Mouse (Mus musculus): ENCODE measurements around the gene Rnase11. TPM values are rescaled to one million over a fixed set of nuclear protein-coding genes. Genes with fewer than 3 reads are reported as not detected.
A peak's percentile ranks its signal among the peaks of the same experiment; 100 is the strongest.

Gene Rnase11
- total and polyA plus RNA-seq, 2 experiments from 2014 or later, result not detected

DNA sequence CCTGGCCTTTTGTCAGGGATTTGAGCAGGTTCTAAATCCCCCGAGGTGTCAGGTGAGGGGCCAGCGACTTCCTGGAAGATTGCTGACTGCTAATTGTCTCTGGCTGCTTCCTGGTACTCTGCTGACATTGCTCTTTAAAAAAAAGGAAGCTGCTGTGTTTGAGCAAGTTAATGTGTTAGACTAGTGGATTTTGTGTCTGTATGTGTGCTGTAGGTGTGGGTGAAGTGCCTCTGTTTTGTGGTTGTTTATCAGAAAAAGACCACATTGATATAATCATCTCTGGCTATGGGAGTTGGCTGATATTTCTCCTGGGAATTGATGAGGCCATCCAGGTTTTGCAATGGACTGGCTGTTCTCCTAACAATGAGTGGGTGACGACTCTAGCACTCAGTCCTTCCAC is 43.5 kb upstream of the Rnase11 start:
- H3K4me3 ChIP-seq (ENCODE audit: low read depth, low read length), result no peak overlapping the region
- 30% methylated on average over 3 of the region's 3 CpGs for whole genome bisulfite sequencing
- no peaks in the 10 kb centered on the region for H3K36me3 ChIP-seq (ENCODE audit: insufficient read depth, low read length)
- DNase-seq (ENCODE audit: low spot score) (peak; percentile 6), ATAC-seq (ENCODE audit: low FRiP score) (no peak)
- H3K4me1 ChIP-seq (ENCODE audit: insufficient read depth, low read length), result no peaks in the 10 kb centered on the region
- H3K27ac ChIP-seq (ENCODE audit: low read depth, low read length), result no peak overlapping the region
- H3K27me3 ChIP-seq (ENCODE audit: insufficient read depth, low read length), result no peaks in the 10 kb centered on the region
- no peaks in the 10 kb centered on the region for H3K9me3 ChIP-seq (ENCODE audit: low read length)
- H3K4me2 ChIP-seq (ENCODE audit: low read depth, low read length, poor library complexity, severe bottlenecking), result no peak overlapping the region
- H3K9ac ChIP-seq (replicated peaks; ENCODE audit: low read length, poor library complexity, severe bottlenecking), result no peak overlapping the region
- no peak for TF ChIP-seq CTCF (IDR thresholded peaks at IDR 0.05)

DNA sequence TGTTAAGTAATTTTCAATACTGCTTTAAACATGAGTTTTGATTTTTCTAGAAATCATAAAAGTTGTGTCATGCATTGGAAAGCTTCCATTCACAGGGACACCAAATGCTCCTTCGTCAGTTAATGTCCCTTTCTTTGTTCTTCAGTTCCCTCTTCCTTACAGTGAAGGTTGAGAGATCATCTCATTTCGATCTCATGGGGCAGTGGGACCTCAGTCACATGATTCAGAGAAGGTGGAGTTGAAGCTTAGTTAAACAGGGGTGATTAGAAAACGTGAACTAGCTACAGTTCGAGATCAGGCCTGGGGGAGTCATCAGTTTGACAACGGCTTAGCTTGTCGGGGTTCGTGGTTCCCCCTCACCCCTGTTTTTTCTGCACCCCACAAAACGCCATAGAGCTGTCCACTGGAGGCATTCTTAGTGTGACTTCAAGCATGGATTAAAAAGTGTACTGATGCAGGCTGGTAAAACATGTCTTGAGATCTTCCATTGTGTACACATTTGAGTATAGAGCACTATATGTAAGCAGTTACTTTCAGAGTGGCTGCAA is 42.2 kb upstream of the Rnase11 start:
- H3K4me3 ChIP-seq (ENCODE audit: low read depth, low read length), result peak overlapping the region; percentile 74
- 57% methylated on average over 8 of the region's 8 CpGs for WGBS
- no peak for ATAC-seq (ENCODE audit: low FRiP score)
- no peak overlapping the region for H3K27ac ChIP-seq (ENCODE audit: low read depth, low read length)
- TF ChIP-seq CTCF (IDR thresholded peaks at IDR 0.05), result no peak
- no peaks in the 10 kb centered on the region for H3K9me3 ChIP-seq (ENCODE audit: low read length)
- H3K9ac ChIP-seq (replicated peaks; ENCODE audit: low read length, poor library complexity, severe bottlenecking), result no peak overlapping the region
- H3K4me1 ChIP-seq (ENCODE audit: insufficient read depth, low read length), result no peaks in the 10 kb centered on the region
- peak overlapping the region; percentile 64 for H3K4me2 ChIP-seq (ENCODE audit: low read depth, low read length, poor library complexity, severe bottlenecking)
- H3K27me3 ChIP-seq (ENCODE audit: insufficient read depth, low read length), result no peaks in the 10 kb centered on the region
- no peak for DNase-seq (ENCODE audit: low spot score)
- H3K36me3 ChIP-seq (ENCODE audit: insufficient read depth, low read length), result no peaks in the 10 kb centered on the region

DNA sequence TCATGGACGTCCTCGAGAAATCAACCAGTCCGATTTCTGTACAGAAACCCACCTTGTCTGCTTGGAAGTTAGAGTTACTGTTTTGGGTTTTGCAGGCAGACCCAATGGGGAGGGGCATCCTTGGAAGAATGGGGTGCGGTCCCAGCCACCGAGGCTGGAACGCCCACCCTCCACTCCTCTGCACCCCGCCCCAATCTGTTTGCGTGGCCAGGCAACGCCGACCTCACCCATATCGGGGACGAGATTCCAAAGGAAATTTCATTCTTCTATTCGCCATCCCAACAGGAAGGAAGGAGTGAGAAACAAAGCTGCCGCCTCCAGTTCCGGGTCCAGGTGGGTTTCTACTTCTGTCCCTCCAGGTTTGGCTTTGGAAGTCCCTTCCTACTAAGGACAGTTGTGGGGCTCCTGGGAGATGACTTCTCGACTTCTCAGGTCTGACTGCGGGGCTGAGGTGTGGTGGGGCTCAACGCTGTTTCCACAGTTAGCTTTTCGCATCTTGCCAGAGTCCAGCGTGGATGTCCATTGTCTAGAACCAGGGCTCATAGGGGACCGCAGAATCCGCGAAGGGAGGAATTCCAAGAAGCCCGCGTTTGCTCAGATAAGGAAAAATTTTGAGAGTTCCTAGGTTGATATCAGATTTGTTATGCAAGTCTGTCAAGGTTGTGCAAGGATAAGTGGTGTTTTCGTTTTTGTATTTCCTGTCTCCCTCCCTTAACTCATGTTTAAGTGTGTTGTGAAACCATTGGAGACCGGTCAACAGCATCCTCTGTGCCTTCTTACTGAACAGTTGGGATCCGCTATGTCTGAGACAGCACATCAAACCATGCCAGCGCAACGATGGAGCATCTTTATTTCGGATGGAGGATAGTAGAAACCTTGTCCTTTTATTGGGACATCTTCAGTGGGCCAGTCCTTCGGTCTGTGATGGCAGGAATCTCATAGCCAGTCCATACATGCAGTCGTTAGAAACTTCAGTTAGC is 41.2 kb upstream of the Rnase11 start, which contains the start of the genes Rnase4 and Ang:
Gene Rnase4 (plus strand): TSS at position 157 of the 980 bp plus-strand sequence.
Gene Ang (plus strand): TSS at position 230 of the 980 bp plus-strand sequence.
- peak within 1 kb of the TSS; percentile 62 for H3K9ac ChIP-seq (replicated peaks; ENCODE audit: low read length, poor library complexity, severe bottlenecking)
- TF ChIP-seq CTCF (IDR thresholded peaks at IDR 0.05), result no peak
- 7% methylated on average over 33 of the region's 33 CpGs for WGBS
- no peaks in the 10 kb centered on the region for H3K4me1 ChIP-seq (ENCODE audit: insufficient read depth, low read length)
- no peaks in the 10 kb centered on the region for H3K36me3 ChIP-seq (ENCODE audit: insufficient read depth, low read length)
- ATAC-seq (ENCODE audit: low FRiP score), result peak; percentile 47
- H3K27me3 ChIP-seq (ENCODE audit: insufficient read depth, low read length), result no peaks in the 10 kb centered on the region
- peak within 1 kb of the TSS; percentile 74 for H3K4me3 ChIP-seq (ENCODE audit: low read depth, low read length)
- peak; percentile 55 for DNase-seq (ENCODE audit: low spot score)
- H3K4me2 ChIP-seq (ENCODE audit: low read depth, low read length, poor library complexity, severe bottlenecking), result peak within 1 kb of the TSS; percentile 64
- H3K9me3 ChIP-seq (ENCODE audit: low read length), result no peaks in the 10 kb centered on the region
- peak within 1 kb of the TSS; percentile 82 for H3K27ac ChIP-seq (ENCODE audit: low read depth, low read length)

- Histone ChIP-seq H3K36me3 (ENCODE audit: insufficient read depth, low read length) (no peaks in the 10 kb centered on the region), H3K4me1 (ENCODE audit: insufficient read depth, low read length) (no peaks in the 10 kb centered on the region), H3K4me2 (ENCODE audit: low read depth, low read length, poor library complexity, severe bottlenecking) (peak overlapping the region; percentile 64), H3K27ac (ENCODE audit: low read depth, low read length) (peak overlapping the region; percentile 82), H3K4me3 (ENCODE audit: low read depth, low read length) (peak overlapping the region; percentile 74), H3K9ac (replicated peaks; ENCODE audit: low read length, poor library complexity, severe bottlenecking) (peak overlapping the region; percentile 62), H3K27me3 (ENCODE audit: insufficient read depth, low read length) (no peaks in the 10 kb centered on the region), H3K9me3 (ENCODE audit: low read length) (no peaks in the 10 kb centered on the region)
- DNase-seq (ENCODE audit: low spot score) (peak; percentile 90), ATAC-seq (ENCODE audit: low FRiP score) (peak; percentile 57)
- no peak for TF ChIP-seq CTCF (IDR thresholded peaks at IDR 0.05)
- under 1% methylated on average over 27 of the region's 27 CpGs for WGBS
Observed at GRCm38 (mm10) chr14:51090077-51090781, 40.3 kb upstream of the Rnase11 start.

DNA sequence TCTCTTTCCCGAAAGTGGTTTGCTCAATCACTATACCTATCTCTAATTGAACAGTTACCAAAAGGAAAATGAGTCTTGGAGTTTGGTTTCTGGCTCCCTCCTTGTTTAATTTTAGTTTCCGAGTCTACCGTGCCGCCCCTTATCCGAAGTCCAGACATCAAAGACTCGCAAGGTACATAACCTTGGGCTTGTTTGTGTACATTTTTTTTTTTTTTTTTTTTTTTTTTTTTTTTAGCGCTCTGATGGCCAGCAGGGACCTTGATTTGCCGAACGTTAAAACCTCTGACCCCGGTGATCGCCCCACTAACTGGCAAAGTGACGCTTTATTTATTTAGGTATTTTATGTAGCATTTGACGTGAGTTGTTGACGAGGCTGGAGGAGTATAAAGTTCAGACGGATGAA is 39.7 kb upstream of the Rnase11 start:
- TF ChIP-seq CTCF (IDR thresholded peaks at IDR 0.05), result no peak

More for the DNA sequence above, 39.7 kb upstream of the Rnase11 start:
- DNase-seq (ENCODE audit: low spot score), result no peak
- no peak for ATAC-seq (ENCODE audit: low FRiP score)
- H3K9me3 ChIP-seq (ENCODE audit: low read length), result no peaks in the 10 kb centered on the region
- no peaks in the 10 kb centered on the region for H3K36me3 ChIP-seq (ENCODE audit: insufficient read depth, low read length)
- H3K4me1 ChIP-seq (ENCODE audit: insufficient read depth, low read length), result no peaks in the 10 kb centered on the region
- H3K4me2 ChIP-seq (ENCODE audit: low read depth, low read length, poor library complexity, severe bottlenecking), result peak overlapping the region; percentile 64
- H3K9ac ChIP-seq (replicated peaks; ENCODE audit: low read length, poor library complexity, severe bottlenecking), result peak overlapping the region; percentile 54
- peak overlapping the region; percentile 84 for H3K27ac ChIP-seq (ENCODE audit: low read depth, low read length)
- peak overlapping the region; percentile 74 for H3K4me3 ChIP-seq (ENCODE audit: low read depth, low read length)
- no peaks in the 10 kb centered on the region for H3K27me3 ChIP-seq (ENCODE audit: insufficient read depth, low read length)
- WGBS, result under 1% methylated on average over 15 of the region's 15 CpGs

All from midbrain, postnatal 0 days (tissue).